Mouse (Mus musculus): ENCODE data around the gene Cinp. TPM values are rescaled to one million over a fixed set of nuclear protein-coding genes. Genes with fewer than 3 reads are reported as not detected.

Gene Cinp
- polyA plus RNA-seq, 1 experiment from 2014 or later: 63.3 TPM

- no peak overlapping the region for H3K4me3 ChIP-seq
- no peaks in the 10 kb centered on the region for H3K27me3 ChIP-seq (replicated peaks)
- no peak for ATAC-seq (ENCODE audit: insufficient number of reproducible peaks, low FRiP score)
- H3K9me3 ChIP-seq (replicated peaks): no peaks in the 10 kb centered on the region
- no peak overlapping the region for H3K27ac ChIP-seq (ENCODE audit: poor library complexity, severe bottlenecking)
- no peak overlapping the region for H3K9ac ChIP-seq
- H3K36me3 ChIP-seq: 0 out of 2 replicates have a peak, but pooled peaks cover 3% of the 10 kb centered on the region
- 88% methylated on average over 1 of the region's 1 CpGs for WGBS
- peaks cover 21% of the 10 kb centered on the region for H3K4me1 ChIP-seq (replicated peaks)
- no peak overlapping the region for H3K4me2 ChIP-seq
These were observed 2.9 kb upstream of the Cinp start for GRCm38 (mm10) chr12:110891887-110892286.

DNA sequence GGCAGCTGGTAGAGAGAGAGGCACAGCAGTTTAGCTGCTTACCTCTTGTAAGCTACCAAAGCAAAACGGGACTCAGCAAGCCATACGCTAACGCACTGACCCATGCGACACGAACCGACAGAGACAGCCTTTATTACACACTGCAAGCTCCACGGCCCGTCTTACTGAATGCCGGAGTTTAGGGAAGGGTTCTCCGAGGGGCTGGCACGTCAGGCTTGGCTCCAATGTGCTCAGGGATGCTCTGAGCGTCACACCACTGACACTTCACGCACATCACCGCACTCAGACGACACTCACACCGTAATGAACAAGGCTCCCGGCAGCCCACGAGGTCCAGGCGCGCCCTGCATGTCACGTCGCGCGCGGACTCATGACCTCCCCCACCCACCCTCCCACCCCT, 339 bp downstream of the Cinp start:
- Histone ChIP-seq H3K4me3 (peak overlapping the region; percentile 97), H3K27me3 (replicated peaks) (no peaks in the 10 kb centered on the region), H3K36me3 (peaks cover 2% of the 10 kb centered on the region), H3K4me2 (peak overlapping the region; percentile 91), H3K4me1 (replicated peaks) (peaks cover 21% of the 10 kb centered on the region), H3K27ac (ENCODE audit: poor library complexity, severe bottlenecking) (no peak overlapping the region), H3K9me3 (replicated peaks) (no peaks in the 10 kb centered on the region), H3K9ac (peak overlapping the region; percentile 92)
- peak; percentile 27; the same call in 1 of the 2 replicates for ATAC-seq (ENCODE audit: insufficient number of reproducible peaks, low FRiP score)
- WGBS: under 1% methylated on average over 25 of the region's 25 CpGs

GRCm38 (mm10) chr12:110888106-110888505, 839 bp downstream of the Cinp start:
- peak overlapping the region; percentile 97 for H3K4me3 ChIP-seq
- peaks cover 21% of the 10 kb centered on the region for H3K4me1 ChIP-seq (replicated peaks)
- H3K27me3 ChIP-seq (replicated peaks): no peaks in the 10 kb centered on the region
- no peak for ATAC-seq (ENCODE audit: insufficient number of reproducible peaks, low FRiP score)
- H3K4me2 ChIP-seq: peak overlapping the region; percentile 91
- 36% methylated on average over 12 of the region's 12 CpGs for WGBS
- peaks cover 7% of the 10 kb centered on the region for H3K36me3 ChIP-seq
- no peak overlapping the region for H3K27ac ChIP-seq (ENCODE audit: poor library complexity, severe bottlenecking)
- H3K9me3 ChIP-seq (replicated peaks): no peaks in the 10 kb centered on the region
- peak overlapping the region; percentile 92 for H3K9ac ChIP-seq

DNA sequence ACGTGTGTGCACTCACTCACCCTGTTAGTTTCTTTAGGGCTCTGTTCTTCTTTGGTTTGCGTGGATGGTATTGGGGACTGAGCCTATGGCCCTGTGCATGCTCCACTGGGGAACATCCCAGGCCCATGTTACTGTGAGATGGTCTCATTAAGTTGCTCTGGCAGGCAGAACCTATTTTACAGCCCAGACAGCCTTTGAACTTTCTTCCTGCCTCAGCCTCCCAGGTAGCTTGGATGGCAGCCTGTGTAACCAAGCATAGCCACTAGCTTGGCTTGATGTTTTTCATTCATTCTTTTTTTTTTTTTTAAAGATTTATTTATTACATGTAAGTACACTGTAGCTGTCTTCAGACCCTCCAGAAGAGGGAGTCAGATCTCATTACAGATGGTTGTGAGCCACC, 3.7 kb downstream of the Cinp start:
- H3K4me3 ChIP-seq: no peak overlapping the region
- H3K4me1 ChIP-seq (replicated peaks): peaks cover 16% of the 10 kb centered on the region
- peaks cover 30% of the 10 kb centered on the region for H3K36me3 ChIP-seq
- H3K9me3 ChIP-seq (replicated peaks): no peaks in the 10 kb centered on the region
- no peak overlapping the region for H3K27ac ChIP-seq (ENCODE audit: poor library complexity, severe bottlenecking)
- no peak overlapping the region for H3K9ac ChIP-seq
- no peaks in the 10 kb centered on the region for H3K27me3 ChIP-seq (replicated peaks)
- WGBS: 98% methylated on average over 2 of the region's 2 CpGs
- H3K4me2 ChIP-seq: no peak overlapping the region
- ATAC-seq (ENCODE audit: insufficient number of reproducible peaks, low FRiP score): no peak

DNA sequence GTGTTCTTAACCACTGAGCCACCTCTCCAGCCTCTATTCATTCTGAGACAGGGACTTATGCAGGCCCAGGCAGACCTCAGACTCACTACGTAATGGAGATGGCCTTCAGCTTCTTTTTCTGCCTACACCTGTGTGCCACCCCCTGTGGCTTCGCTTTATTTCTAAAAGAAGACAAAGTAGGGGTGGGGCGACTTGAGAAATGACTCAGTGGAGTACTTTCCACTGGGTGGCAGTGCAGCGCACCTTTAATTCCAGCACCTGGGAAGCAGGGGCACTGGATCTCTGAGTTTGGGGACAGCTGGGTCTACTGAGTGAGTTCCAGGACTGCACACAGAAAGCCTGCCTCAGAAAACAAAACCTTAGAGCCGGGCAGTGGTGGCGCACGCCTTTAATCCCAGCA, 6.7 kb downstream of the Cinp start:
- peaks cover 53% of the 10 kb centered on the region for H3K36me3 ChIP-seq
- H3K27me3 ChIP-seq (replicated peaks): no peaks in the 10 kb centered on the region
- no peak overlapping the region for H3K4me2 ChIP-seq
- H3K4me1 ChIP-seq (replicated peaks): no peaks in the 10 kb centered on the region
- no peak overlapping the region for H3K9ac ChIP-seq
- no peak for ATAC-seq (ENCODE audit: insufficient number of reproducible peaks, low FRiP score)
- H3K4me3 ChIP-seq: no peak overlapping the region
- H3K9me3 ChIP-seq (replicated peaks): no peaks in the 10 kb centered on the region
- WGBS: 85% methylated on average over 7 of the region's 7 CpGs
- no peak overlapping the region for H3K27ac ChIP-seq (ENCODE audit: poor library complexity, severe bottlenecking)

- H3K9ac ChIP-seq: no peak overlapping the region
- H3K9me3 ChIP-seq (replicated peaks): no peaks in the 10 kb centered on the region
- ATAC-seq (ENCODE audit: insufficient number of reproducible peaks, low FRiP score): no peak
- no peaks in the 10 kb centered on the region for H3K4me1 ChIP-seq (replicated peaks)
- WGBS: 84% methylated on average over 2 of the region's 2 CpGs
- no peak overlapping the region for H3K27ac ChIP-seq (ENCODE audit: poor library complexity, severe bottlenecking)
- H3K4me2 ChIP-seq: no peak overlapping the region
- H3K4me3 ChIP-seq: no peak overlapping the region
- H3K27me3 ChIP-seq (replicated peaks): no peaks in the 10 kb centered on the region
- peaks cover 89% of the 10 kb centered on the region for H3K36me3 ChIP-seq
These were observed 13.6 kb downstream of the Cinp start for GRCm38 (mm10) chr12:110875351-110875750.

- ATAC-seq (ENCODE audit: insufficient number of reproducible peaks, low FRiP score): no peak
- Histone ChIP-seq H3K4me1 (replicated peaks) (no peaks in the 10 kb centered on the region), H3K9me3 (replicated peaks) (no peaks in the 10 kb centered on the region), H3K36me3 (peaks cover 92% of the 10 kb centered on the region), H3K27ac (ENCODE audit: poor library complexity, severe bottlenecking) (no peak overlapping the region), H3K4me2 (no peak overlapping the region), H3K9ac (no peak overlapping the region), H3K27me3 (replicated peaks) (no peaks in the 10 kb centered on the region), H3K4me3 (no peak overlapping the region)
- 84% methylated on average over 5 of the region's 5 CpGs for WGBS
These were observed 17.7 kb downstream of the Cinp start for GRCm38 (mm10) chr12:110871247-110871646.

DNA sequence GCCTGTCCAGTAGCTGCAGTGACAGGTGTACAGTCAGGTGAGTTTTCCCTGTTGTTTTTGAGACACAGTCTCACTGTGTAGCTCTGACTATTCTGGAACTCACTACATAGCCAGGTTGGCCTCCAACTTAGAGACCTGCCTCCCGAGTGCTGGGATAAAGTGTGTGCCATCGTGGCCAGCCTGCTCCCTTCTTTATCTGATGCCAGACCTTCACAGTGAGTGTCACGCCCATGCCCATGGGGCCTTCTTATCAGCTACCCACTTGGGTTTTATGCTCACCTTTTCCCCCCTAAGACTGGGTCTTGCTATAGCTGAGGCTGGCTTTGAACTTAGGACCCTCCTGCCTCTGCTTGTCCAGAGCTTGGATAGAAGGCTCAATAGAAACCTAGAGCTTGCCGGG, 18.8 kb downstream of the Cinp start:
- no peak for ATAC-seq (ENCODE audit: insufficient number of reproducible peaks, low FRiP score)
- no peak overlapping the region for H3K4me2 ChIP-seq
- 77% methylated on average over 4 of the region's 4 CpGs for WGBS
- no peak overlapping the region for H3K9ac ChIP-seq
- no peaks in the 10 kb centered on the region for H3K4me1 ChIP-seq (replicated peaks)
- H3K9me3 ChIP-seq (replicated peaks): no peaks in the 10 kb centered on the region
- H3K36me3 ChIP-seq: peaks cover 90% of the 10 kb centered on the region
- no peaks in the 10 kb centered on the region for H3K27me3 ChIP-seq (replicated peaks)
- no peak overlapping the region for H3K27ac ChIP-seq (ENCODE audit: poor library complexity, severe bottlenecking)
- H3K4me3 ChIP-seq: no peak overlapping the region

DNA sequence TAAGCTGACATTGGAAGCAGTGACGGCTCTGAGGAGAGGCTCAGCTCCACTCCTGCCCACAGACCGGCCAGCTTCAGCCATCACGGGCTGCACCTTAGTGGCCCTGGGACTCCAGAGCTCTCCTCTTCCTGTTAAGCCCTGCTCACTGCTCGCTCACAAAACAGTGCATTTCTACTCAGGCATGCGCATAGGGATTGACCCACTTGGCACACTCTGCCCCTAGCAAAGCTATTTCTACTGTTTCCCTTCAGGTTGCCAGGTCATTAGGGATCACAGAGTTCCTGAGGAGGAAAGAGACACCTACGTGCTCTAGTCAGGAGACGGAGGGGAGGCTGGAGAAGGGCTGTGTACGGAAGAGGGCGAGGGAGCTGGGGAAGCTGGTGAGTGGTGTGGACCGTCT, 23.0 kb downstream of the Cinp start:
- 86% methylated on average over 10 of the region's 10 CpGs for WGBS
- no peak for ATAC-seq (ENCODE audit: insufficient number of reproducible peaks, low FRiP score)
- Histone ChIP-seq H3K4me2 (no peak overlapping the region), H3K4me3 (no peak overlapping the region), H3K9ac (no peak overlapping the region), H3K27ac (ENCODE audit: poor library complexity, severe bottlenecking) (no peak overlapping the region), H3K27me3 (replicated peaks) (no peaks in the 10 kb centered on the region), H3K36me3 (peaks cover 83% of the 10 kb centered on the region), H3K9me3 (replicated peaks) (no peaks in the 10 kb centered on the region), H3K4me1 (replicated peaks) (no peaks in the 10 kb centered on the region)

- Histone ChIP-seq H3K9ac (no peak overlapping the region), H3K27me3 (replicated peaks) (no peaks in the 10 kb centered on the region), H3K27ac (ENCODE audit: poor library complexity, severe bottlenecking) (no peak overlapping the region), H3K36me3 (peaks cover 83% of the 10 kb centered on the region), H3K4me2 (no peak overlapping the region), H3K4me1 (replicated peaks) (no peaks in the 10 kb centered on the region), H3K4me3 (no peak overlapping the region), H3K9me3 (replicated peaks) (no peaks in the 10 kb centered on the region)
- WGBS: 84% methylated on average over 5 of the region's 6 CpGs
- ATAC-seq (ENCODE audit: insufficient number of reproducible peaks, low FRiP score): no peak
These were observed 23.4 kb downstream of the Cinp start for GRCm38 (mm10) chr12:110865571-110865970.

DNA sequence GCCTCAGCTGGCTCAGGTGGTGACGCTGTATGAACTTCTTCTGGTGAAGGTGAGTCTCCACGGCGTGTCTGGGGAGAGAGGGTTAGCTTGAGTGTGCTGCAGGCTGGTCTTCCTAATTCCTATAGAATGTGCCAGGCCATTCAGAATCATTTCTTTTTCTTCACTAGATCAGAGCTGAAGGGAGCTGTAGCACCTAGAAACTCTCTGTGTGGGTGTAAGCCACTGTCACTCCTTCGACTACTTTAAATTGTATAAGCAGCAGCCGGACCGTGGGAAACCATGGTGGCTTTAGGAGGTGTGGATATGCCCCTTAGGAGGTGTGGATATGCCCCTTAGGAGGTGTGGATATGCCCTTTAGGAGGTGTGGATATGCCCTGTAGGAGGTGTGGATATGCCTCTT, 24.9 kb downstream of the Cinp start:
- Histone ChIP-seq H3K36me3 (peaks cover 79% of the 10 kb centered on the region), H3K27ac (ENCODE audit: poor library complexity, severe bottlenecking) (no peak overlapping the region), H3K4me3 (no peak overlapping the region), H3K9ac (no peak overlapping the region), H3K4me1 (replicated peaks) (no peaks in the 10 kb centered on the region), H3K27me3 (replicated peaks) (no peaks in the 10 kb centered on the region), H3K9me3 (replicated peaks) (no peaks in the 10 kb centered on the region), H3K4me2 (no peak overlapping the region)
- ATAC-seq (ENCODE audit: insufficient number of reproducible peaks, low FRiP score): no peak
- 81% methylated on average over 6 of the region's 6 CpGs for WGBS

DNA sequence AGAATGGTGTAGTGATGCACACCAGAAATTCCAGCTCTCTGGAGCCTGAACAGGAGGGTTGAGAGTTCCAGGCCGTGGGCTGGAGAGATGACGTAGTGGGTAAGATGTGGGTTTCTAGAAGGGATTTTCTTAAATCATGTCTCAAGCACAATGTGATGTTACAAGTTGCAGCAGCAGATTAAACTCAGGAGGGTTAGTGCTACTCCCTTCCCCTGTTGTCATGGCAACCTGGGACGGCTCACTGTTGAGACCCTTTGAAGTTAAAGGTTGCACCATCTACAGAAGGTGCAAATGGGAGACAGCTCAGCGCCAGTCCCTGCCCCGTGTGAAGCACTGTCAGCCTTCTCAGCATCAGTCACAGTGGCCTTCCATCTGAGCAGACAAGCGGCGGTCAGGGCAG, 27.7 kb downstream of the Cinp start:
- 51% methylated on average over 7 of the region's 7 CpGs for WGBS
- Histone ChIP-seq H3K4me3 (no peak overlapping the region), H3K36me3 (peaks cover 60% of the 10 kb centered on the region)

More for the DNA sequence above, 27.7 kb downstream of the Cinp start:
- Histone ChIP-seq H3K27ac (ENCODE audit: poor library complexity, severe bottlenecking) (no peak overlapping the region), H3K9me3 (replicated peaks) (no peaks in the 10 kb centered on the region), H3K4me1 (replicated peaks) (no peaks in the 10 kb centered on the region), H3K27me3 (replicated peaks) (no peaks in the 10 kb centered on the region), H3K9ac (no peak overlapping the region), H3K4me2 (no peak overlapping the region)
- ATAC-seq (ENCODE audit: insufficient number of reproducible peaks, low FRiP score): no peak
